Mouse (Mus musculus): ENCODE data around the gene Alk. TPM values are rescaled to one million over a fixed set of nuclear protein-coding genes. Genes with fewer than 3 reads are reported as not detected.

The Alk gene
- polyA plus RNA-seq, 1 experiment: not detected

DNA sequence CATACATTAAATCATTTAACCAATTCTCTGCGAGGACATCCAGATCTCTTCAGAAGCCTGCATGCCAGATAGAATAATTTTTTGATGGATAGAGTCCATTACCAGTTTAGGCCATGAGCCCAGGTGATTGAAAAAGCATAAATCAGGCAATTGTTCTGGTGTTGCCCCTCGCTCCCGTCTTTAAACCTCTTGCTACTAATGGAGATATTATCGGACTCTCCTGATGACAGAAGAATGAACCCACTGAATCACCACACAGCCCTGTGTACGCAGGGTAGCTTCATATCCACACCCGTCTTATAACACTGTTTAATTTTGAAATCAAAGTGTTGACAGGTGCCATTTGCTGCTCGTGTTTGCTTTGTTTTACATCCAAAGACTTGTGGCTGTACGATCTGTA lies 413.9 kb downstream of the Alk start:
- Histone ChIP-seq H3K36me3 (ENCODE audit: control insufficient read depth, insufficient read depth, low read length, poor library complexity, severe bottlenecking) (no peaks in the 10 kb centered on the region), H3K27ac (ENCODE audit: insufficient read depth, low read length) (no peak overlapping the region), H3K27me3 (ENCODE audit: control insufficient read depth, insufficient read depth, low read length, poor library complexity, severe bottlenecking) (no peaks in the 10 kb centered on the region), H3K9me3 (replicated peaks; ENCODE audit: control insufficient read depth, insufficient read depth, low read length, poor library complexity, severe bottlenecking) (no peaks in the 10 kb centered on the region), H3K9ac (ENCODE audit: low read depth, poor library complexity, severe bottlenecking) (no peak overlapping the region), H3K4me3 (ENCODE audit: low read depth, low read length) (no peak overlapping the region), H3K4me1 (ENCODE audit: control insufficient read depth, insufficient read depth, low read length) (no peaks in the 10 kb centered on the region)
- TF ChIP-seq POLR2A (IDR thresholded peaks at IDR 0.05; ENCODE audit: insufficient read depth, low read length) (no peak), CTCF (IDR thresholded peaks at IDR 0.05; ENCODE audit: low read depth, low read length) (no peak), EP300 (IDR thresholded peaks at IDR 0.05; ENCODE audit: insufficient read depth, low read depth, low read length) (no peak)

GRCm38 (mm10) chr17:72187026-72187425 lies 417.4 kb downstream of the Alk start:
- Histone ChIP-seq H3K27ac (ENCODE audit: insufficient read depth, low read length) (no peak overlapping the region), H3K9ac (ENCODE audit: low read depth, poor library complexity, severe bottlenecking) (no peak overlapping the region), H3K9me3 (replicated peaks; ENCODE audit: control insufficient read depth, insufficient read depth, low read length, poor library complexity, severe bottlenecking) (no peaks in the 10 kb centered on the region), H3K4me3 (ENCODE audit: low read depth, low read length) (no peak overlapping the region), H3K4me1 (ENCODE audit: control insufficient read depth, insufficient read depth, low read length) (no peaks in the 10 kb centered on the region), H3K27me3 (ENCODE audit: control insufficient read depth, insufficient read depth, low read length, poor library complexity, severe bottlenecking) (no peaks in the 10 kb centered on the region), H3K36me3 (ENCODE audit: control insufficient read depth, insufficient read depth, low read length, poor library complexity, severe bottlenecking) (no peaks in the 10 kb centered on the region)
- TF ChIP-seq POLR2A (IDR thresholded peaks at IDR 0.05; ENCODE audit: insufficient read depth, low read length) (no peak), CTCF (IDR thresholded peaks at IDR 0.05; ENCODE audit: low read depth, low read length) (no peak), EP300 (IDR thresholded peaks at IDR 0.05; ENCODE audit: insufficient read depth, low read depth, low read length) (no peak)

GRCm38 (mm10) chr17:72182414-72182813 lies 422.0 kb downstream of the Alk start:
- Histone ChIP-seq H3K36me3 (ENCODE audit: control insufficient read depth, insufficient read depth, low read length, poor library complexity, severe bottlenecking) (no peaks in the 10 kb centered on the region), H3K4me3 (ENCODE audit: low read depth, low read length) (no peak overlapping the region), H3K9ac (ENCODE audit: low read depth, poor library complexity, severe bottlenecking) (no peak overlapping the region), H3K9me3 (replicated peaks; ENCODE audit: control insufficient read depth, insufficient read depth, low read length, poor library complexity, severe bottlenecking) (no peaks in the 10 kb centered on the region), H3K27me3 (ENCODE audit: control insufficient read depth, insufficient read depth, low read length, poor library complexity, severe bottlenecking) (no peaks in the 10 kb centered on the region), H3K4me1 (ENCODE audit: control insufficient read depth, insufficient read depth, low read length) (no peaks in the 10 kb centered on the region), H3K27ac (ENCODE audit: insufficient read depth, low read length) (no peak overlapping the region)
- TF ChIP-seq CTCF (IDR thresholded peaks at IDR 0.05; ENCODE audit: low read depth, low read length) (no peak), POLR2A (IDR thresholded peaks at IDR 0.05; ENCODE audit: insufficient read depth, low read length) (no peak), EP300 (IDR thresholded peaks at IDR 0.05; ENCODE audit: insufficient read depth, low read depth, low read length) (no peak)

DNA sequence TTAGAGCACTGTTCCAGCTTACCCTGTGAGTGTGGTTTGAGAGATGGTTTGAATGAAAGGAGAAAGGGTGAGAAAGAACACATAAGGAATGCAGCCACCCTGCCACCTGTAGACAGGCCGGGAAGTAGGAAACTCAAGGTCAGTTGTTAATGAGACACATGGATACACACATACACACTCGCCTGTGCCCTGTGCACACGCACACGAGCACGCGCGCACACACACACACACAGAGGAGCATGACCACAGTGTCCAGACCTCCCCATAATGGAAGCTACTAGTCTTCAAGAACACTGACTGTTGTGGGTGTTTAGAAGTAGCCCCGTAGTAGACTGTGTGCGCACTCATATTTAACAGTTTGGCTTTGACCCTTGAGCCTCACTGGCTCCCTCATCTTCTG lies 424.2 kb downstream of the Alk start:
- H3K36me3 ChIP-seq (ENCODE audit: control insufficient read depth, insufficient read depth, low read length, poor library complexity, severe bottlenecking): no peaks in the 10 kb centered on the region
- H3K27ac ChIP-seq (ENCODE audit: insufficient read depth, low read length): no peak overlapping the region
- no peak for TF ChIP-seq CTCF (IDR thresholded peaks at IDR 0.05; ENCODE audit: low read depth, low read length)
- H3K4me1 ChIP-seq (ENCODE audit: control insufficient read depth, insufficient read depth, low read length): no peaks in the 10 kb centered on the region
- H3K4me3 ChIP-seq (ENCODE audit: low read depth, low read length): no peak overlapping the region
- H3K9ac ChIP-seq (ENCODE audit: low read depth, poor library complexity, severe bottlenecking): no peak overlapping the region
- H3K9me3 ChIP-seq (replicated peaks; ENCODE audit: control insufficient read depth, insufficient read depth, low read length, poor library complexity, severe bottlenecking): no peaks in the 10 kb centered on the region
- no peaks in the 10 kb centered on the region for H3K27me3 ChIP-seq (ENCODE audit: control insufficient read depth, insufficient read depth, low read length, poor library complexity, severe bottlenecking)

GRCm38 (mm10) chr17:72179722-72180140 lies 424.7 kb downstream of the Alk start:
- Histone ChIP-seq H3K27me3 (ENCODE audit: control insufficient read depth, insufficient read depth, low read length, poor library complexity, severe bottlenecking) (no peaks in the 10 kb centered on the region), H3K4me3 (ENCODE audit: low read depth, low read length) (no peak overlapping the region), H3K27ac (ENCODE audit: insufficient read depth, low read length) (no peak overlapping the region), H3K4me1 (ENCODE audit: control insufficient read depth, insufficient read depth, low read length) (no peaks in the 10 kb centered on the region), H3K36me3 (ENCODE audit: control insufficient read depth, insufficient read depth, low read length, poor library complexity, severe bottlenecking) (no peaks in the 10 kb centered on the region), H3K9ac (ENCODE audit: low read depth, poor library complexity, severe bottlenecking) (no peak overlapping the region), H3K9me3 (replicated peaks; ENCODE audit: control insufficient read depth, insufficient read depth, low read length, poor library complexity, severe bottlenecking) (no peaks in the 10 kb centered on the region)
- TF ChIP-seq CTCF (IDR thresholded peaks at IDR 0.05; ENCODE audit: low read depth, low read length) (no peak), POLR2A (IDR thresholded peaks at IDR 0.05; ENCODE audit: insufficient read depth, low read length) (no peak), EP300 (IDR thresholded peaks at IDR 0.05; ENCODE audit: insufficient read depth, low read depth, low read length) (no peak)

DNA sequence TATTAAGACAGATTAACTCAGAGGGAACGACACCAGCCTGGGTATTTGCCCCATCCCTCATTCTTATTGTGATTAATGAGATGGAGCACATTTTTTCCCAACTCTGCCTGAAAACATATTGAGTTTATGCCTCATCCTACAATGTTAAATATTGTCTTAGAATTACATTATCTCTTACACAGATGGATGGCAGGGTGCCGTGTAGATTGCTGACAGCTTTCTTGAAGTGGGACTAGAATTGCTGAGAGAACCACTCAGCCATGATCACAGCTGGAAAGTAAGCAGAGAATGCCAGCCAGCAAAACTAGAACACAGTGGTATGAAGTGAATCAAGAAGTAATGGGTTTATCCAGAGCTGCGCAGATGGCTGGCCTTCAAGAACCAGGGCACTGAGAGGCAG lies 430.6 kb downstream of the Alk start:
- Histone ChIP-seq H3K27me3 (ENCODE audit: control insufficient read depth, insufficient read depth, low read length, poor library complexity, severe bottlenecking) (no peaks in the 10 kb centered on the region; the same call in none of the 2 replicates), H3K36me3 (ENCODE audit: control insufficient read depth, insufficient read depth, low read length, poor library complexity, severe bottlenecking) (no peaks in the 10 kb centered on the region), H3K4me3 (ENCODE audit: low read depth, low read length) (no peak overlapping the region), H3K27ac (ENCODE audit: insufficient read depth, low read length) (no peak overlapping the region), H3K9ac (ENCODE audit: low read depth, poor library complexity, severe bottlenecking) (no peak overlapping the region), H3K9me3 (replicated peaks; ENCODE audit: control insufficient read depth, insufficient read depth, low read length, poor library complexity, severe bottlenecking) (no peaks in the 10 kb centered on the region), H3K4me1 (ENCODE audit: control insufficient read depth, insufficient read depth, low read length) (no peaks in the 10 kb centered on the region)
- TF ChIP-seq EP300 (IDR thresholded peaks at IDR 0.05; ENCODE audit: insufficient read depth, low read depth, low read length): no peak
- TF ChIP-seq CTCF (IDR thresholded peaks at IDR 0.05; ENCODE audit: low read depth, low read length): no peak
- no peak for TF ChIP-seq POLR2A (IDR thresholded peaks at IDR 0.05; ENCODE audit: insufficient read depth, low read length)
